Mouse (Mus musculus) megakaryocyte, adult 5-6 weeks (primary cell): ENCODE results near the gene Fhl5. TPM values are rescaled to one million over a fixed set of nuclear protein-coding genes. Genes with fewer than 3 reads are reported as not detected.

Experiments
- total RNA-seq, 2 experiments: library from RNA; stranded (forward) in 1 of 2; stranded (reverse) in 1 of 2; fragments of 153-499, 151-499 nt in 1 of 2; fragments of 221-1000, 200-1000 nt in 1 of 2; gene quantifications; 2 replicates each; pipeline versions ENCODE4 v1.2.3 to v1.2.4; 2015 to 2017

Gene Fhl5
- total RNA-seq, 2 experiments from 2014 or later: not detected

Other genes with a start within 250 kb of the Fhl5 start
- gene Ufl1, start 38.9 kb upstream of the Fhl5 start, total RNA-seq (2015): 18.6 and 22.9 TPM in 2 replicates
- 19.4 and 28.3 TPM in 2 replicates for gene Ufl1, start 38.9 kb upstream of the Fhl5 start, total RNA-seq (2017)